Mouse (Mus musculus) lung, postnatal 0 days (tissue): ENCODE measurements around the gene Ccdc3.

Source experiments
- CTCF ChIP-seq: IDR thresholded peaks from 2 replicates; pipeline ENCODE4 v1.5.1; 2016; ENCODE audit warnings: antibody characterized with exemption, mild to moderate bottlenecking
- EP300 ChIP-seq: IDR thresholded peaks from 2 replicates; pipeline ENCODE4 v1.6.1; 2016; ENCODE audit warnings: antibody characterized with exemption, mild to moderate bottlenecking, control low read depth

GRCm38 (mm10) chr2:5162756-5163155 lies 25.2 kb downstream of the Ccdc3 start:
- no peak for TF ChIP-seq EP300
- no peak for TF ChIP-seq CTCF
